Mouse (Mus musculus) heart, adult 18-20 months (tissue): ENCODE measurements around the gene Hnrnph3. TPM values are rescaled to one million over a fixed set of nuclear protein-coding genes. Genes with fewer than 3 reads are reported as not detected.

Experiments
- DNase-seq, 2 experiments: peaks; one replicate each; pipeline ENCODE4 v3.0.0; 2021 to 2022; ENCODE audit warnings: mixed read lengths in 1 of 2
- total RNA-seq, 2 experiments: library from RNA; stranded (reverse); gene quantifications; 2 replicates each; pipeline ENCODE4 v1.2.3; 2021

Gene Hnrnph3
- total RNA-seq, 2 experiments from 2014 or later = 32.9 to 35.7 TPM

GRCm38 (mm10) chr10:63032267-63032666 lies 8.2 kb upstream of the Hnrnph3 start:
- no peak for DNase-seq

GRCm38 (mm10) chr10:63028396-63028795 lies 4.4 kb upstream of the Hnrnph3 start:
- DNase-seq = no peak

- no peak for DNase-seq
Measured at GRCm38 (mm10) chr10:63027376-63028161, 3.6 kb upstream of the Hnrnph3 start.

GRCm38 (mm10) chr10:63026795-63027160 lies 2.8 kb upstream of the Hnrnph3 start:
- no peak for DNase-seq

- DNase-seq = no peak
Measured at GRCm38 (mm10) chr10:63026156-63026794, 2.3 kb upstream of the Hnrnph3 start.

GRCm38 (mm10) chr10:63025491-63026011 lies 1.5 kb upstream of the Hnrnph3 start:
- no peak for DNase-seq

GRCm38 (mm10) chr10:63025016-63025415 lies 999 bp upstream of the Hnrnph3 start:
- DNase-seq = no peak

GRCm38 (mm10) chr10:63024580-63024910 lies 528 bp upstream of the Hnrnph3 start:
- peak in 1 of 2 experiments; percentile 83 for DNase-seq

GRCm38 (mm10) chr10:63023121-63023748 lies 782 bp downstream of the Hnrnph3 start:
- DNase-seq = peak; percentile 77 to 81

- no peak for DNase-seq
Measured at GRCm38 (mm10) chr10:63022541-63023120, 1.4 kb downstream of the Hnrnph3 start.

GRCm38 (mm10) chr10:63021702-63022101 lies 2.3 kb downstream of the Hnrnph3 start:
- no peak for DNase-seq

- no peak for DNase-seq
Measured at GRCm38 (mm10) chr10:63019304-63019703, 4.7 kb downstream of the Hnrnph3 start.

- DNase-seq = no peak
Measured at GRCm38 (mm10) chr10:63014168-63014567, 9.8 kb downstream of the Hnrnph3 start.

GRCm38 (mm10) chr10:63013476-63013875 lies 10.5 kb downstream of the Hnrnph3 start:
- no peak for DNase-seq

- no peak for DNase-seq
Measured at GRCm38 (mm10) chr10:63011556-63011955, 12.5 kb downstream of the Hnrnph3 start.

- DNase-seq = no peak
Measured at GRCm38 (mm10) chr10:63010268-63010667, 13.7 kb downstream of the Hnrnph3 start.

GRCm38 (mm10) chr10:63008193-63008592 lies 15.8 kb downstream of the Hnrnph3 start:
- DNase-seq = no peak

- DNase-seq = no peak
Measured at GRCm38 (mm10) chr10:63004556-63004955, 19.5 kb downstream of the Hnrnph3 start.

GRCm38 (mm10) chr10:63003252-63003651 lies 20.8 kb downstream of the Hnrnph3 start:
- no peak for DNase-seq

GRCm38 (mm10) chr10:63000584-63000983 lies 23.4 kb downstream of the Hnrnph3 start:
- DNase-seq = no peak

- DNase-seq = no peak
Measured at GRCm38 (mm10) chr10:62993991-62994390, 30.0 kb downstream of the Hnrnph3 start.

GRCm38 (mm10) chr10:62990636-62991035 lies 33.4 kb downstream of the Hnrnph3 start:
- no peak for DNase-seq

- DNase-seq = no peak
Measured at GRCm38 (mm10) chr10:62987341-62987740, 36.7 kb downstream of the Hnrnph3 start.
